Mouse (Mus musculus) kidney, embryonic 16.5 days (tissue): ENCODE data around the gene Hunk. TPM values are rescaled to one million over a fixed set of nuclear protein-coding genes. Genes with fewer than 3 reads are reported as not detected.

ENCODE experiments used
- ATAC-seq: fragments of 200-750 bp; cut with Nextera tagmentation; 2 replicates; pipeline ENCODE4 v1.8.0; 2017; ENCODE audit warnings: moderate TSS enrichment; ENCODE audit not compliant: low FRiP score, low TSS enrichment
- H3K27ac ChIP-seq: fragments of 300-500 bp; sonication (generic); 2 replicates; pipeline ENCODE4 v1.5.1; 2014; ENCODE audit warnings: low read length
- H3K27me3 ChIP-seq: fragments of 300-500 bp; sonication (generic); 2 replicates; pipeline ENCODE4 v1.6.1; 2014; ENCODE audit warnings: low read length, control low read depth, mixed read lengths; ENCODE audit not compliant: insufficient read depth
- H3K36me3 ChIP-seq: fragments of 300-500 bp; sonication (generic); 2 replicates; pipeline ENCODE4 v1.6.1; 2014; ENCODE audit warnings: low read length, control low read depth, mixed read lengths; ENCODE audit not compliant: insufficient read depth
- H3K4me1 ChIP-seq: fragments of 300-500 bp; sonication (generic); 2 replicates; pipeline ENCODE4 v1.6.1; 2014; ENCODE audit warnings: low read length, control low read depth, mixed read lengths; ENCODE audit not compliant: insufficient read depth
- H3K4me2 ChIP-seq: fragments of 300-500 bp; sonication (generic); replicated peaks from 2 replicates; pipeline ENCODE4 v1.6.1; 2014; ENCODE audit warnings: low read depth, low read length
- H3K4me3 ChIP-seq: fragments of 300-500 bp; sonication (generic); 2 replicates; pipeline ENCODE4 v1.5.1; 2014; ENCODE audit warnings: mild to moderate bottlenecking, low read length
- H3K9ac ChIP-seq: fragments of 300-500 bp; sonication (generic); replicated peaks from 2 replicates; pipeline ENCODE4 v1.6.1; 2014; ENCODE audit warnings: low read length
- H3K9me3 ChIP-seq: fragments of 300-500 bp; sonication (generic); 2 replicates; pipeline ENCODE4 v1.6.1; 2016; ENCODE audit warnings: low read length, control low read depth
- WGBS: fragments of 180-500 bp; shearing (Covaris S2); extraction: QIAGEN DNeasy Blood & Tissue Kit; methylation state at CpG from one replicate; pipeline ENCODE4 v1.1.7; 2014; 5-methylcytosine and 5-hydroxymethylcytosine counted together
- polyA plus RNA-seq: library from polyadenylated mRNA; unstranded; fragments of >200 nt; fragmentation: Nextera tagmentation; extraction: Ambion mirVana; gene quantifications from 2 replicates; pipeline ENCODE4 v1.2.1, GENCODE M21; 2015

Gene Hunk
- polyA plus RNA-seq, 1 experiment from 2014 or later, result 11.3 TPM

DNA sequence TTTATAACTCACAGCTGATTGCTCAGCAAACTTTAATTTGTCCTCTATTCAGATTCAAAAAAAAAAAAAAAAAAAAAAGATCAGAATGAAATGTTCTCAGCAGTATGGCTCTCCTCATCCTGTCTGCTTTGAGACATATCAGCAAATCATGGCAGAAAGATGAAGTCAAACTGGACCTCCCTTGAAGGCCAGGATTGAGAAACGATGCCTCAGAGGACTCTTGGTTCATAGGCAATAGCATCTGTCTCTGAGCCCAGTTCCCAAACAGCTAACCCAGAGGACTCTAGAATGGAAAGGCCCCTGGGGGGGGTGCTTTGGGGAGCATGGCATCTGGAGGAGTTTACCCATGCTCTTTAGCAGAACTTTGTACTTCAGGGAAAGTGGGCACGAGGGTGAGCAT is 119.9 kb downstream of the Hunk start:
- no peak overlapping the region for H3K9ac ChIP-seq
- no peaks in the 10 kb centered on the region for H3K27me3 ChIP-seq
- H3K4me3 ChIP-seq, result no peak overlapping the region
- H3K4me1 ChIP-seq, result no peaks in the 10 kb centered on the region
- H3K36me3 ChIP-seq, result no peaks in the 10 kb centered on the region
- 77% methylated on average over 2 of the region's 2 CpGs for WGBS
- no peak for ATAC-seq
- no peaks in the 10 kb centered on the region for H3K9me3 ChIP-seq
- no peak overlapping the region for H3K27ac ChIP-seq
- no peak overlapping the region for H3K4me2 ChIP-seq

DNA sequence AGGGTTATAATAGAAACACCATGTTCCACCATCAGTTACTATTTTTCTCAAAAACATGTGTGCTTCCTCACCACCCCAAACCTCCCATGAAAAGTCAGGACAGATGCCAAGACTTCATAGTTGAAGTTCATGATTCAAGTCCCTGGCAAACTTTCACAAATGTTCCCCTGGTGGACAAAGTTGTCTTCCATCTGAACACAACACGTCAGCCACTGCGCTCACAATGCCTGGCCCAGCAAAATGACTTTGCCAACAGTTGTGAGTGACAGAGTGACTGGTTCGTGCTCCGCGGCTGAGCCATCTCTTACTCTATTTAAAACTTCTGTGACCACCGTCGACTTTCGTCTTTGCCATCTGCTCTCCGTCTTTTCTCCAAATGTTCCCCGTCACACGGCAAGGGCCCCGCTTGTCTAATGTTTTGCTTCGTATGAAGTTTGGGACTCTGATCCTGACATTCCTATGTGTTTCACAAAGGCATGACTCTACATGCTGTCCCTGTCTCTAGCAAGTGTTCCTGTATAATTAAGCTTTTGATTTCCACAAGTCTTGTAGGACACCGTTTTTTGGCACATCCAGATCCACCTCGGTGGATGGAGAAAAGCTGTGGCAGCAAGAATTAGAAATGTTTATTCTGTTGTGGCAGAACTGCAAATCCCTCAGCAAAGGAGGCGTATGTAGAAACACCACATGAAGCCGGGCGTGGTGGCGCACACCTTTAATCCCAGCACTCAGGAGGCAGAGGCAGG is 125.9 kb downstream of the Hunk start:
- WGBS, result 77% methylated on average over 19 of the region's 19 CpGs
- H3K4me1 ChIP-seq, result no peaks in the 10 kb centered on the region
- H3K4me3 ChIP-seq, result no peak overlapping the region
- no peaks in the 10 kb centered on the region for H3K27me3 ChIP-seq
- H3K27ac ChIP-seq, result no peak overlapping the region; the same call in 1 of the 2 replicates
- H3K36me3 ChIP-seq, result no peaks in the 10 kb centered on the region
- no peak overlapping the region for H3K9ac ChIP-seq
- no peak for ATAC-seq
- no peaks in the 10 kb centered on the region for H3K9me3 ChIP-seq
- no peak overlapping the region for H3K4me2 ChIP-seq

DNA sequence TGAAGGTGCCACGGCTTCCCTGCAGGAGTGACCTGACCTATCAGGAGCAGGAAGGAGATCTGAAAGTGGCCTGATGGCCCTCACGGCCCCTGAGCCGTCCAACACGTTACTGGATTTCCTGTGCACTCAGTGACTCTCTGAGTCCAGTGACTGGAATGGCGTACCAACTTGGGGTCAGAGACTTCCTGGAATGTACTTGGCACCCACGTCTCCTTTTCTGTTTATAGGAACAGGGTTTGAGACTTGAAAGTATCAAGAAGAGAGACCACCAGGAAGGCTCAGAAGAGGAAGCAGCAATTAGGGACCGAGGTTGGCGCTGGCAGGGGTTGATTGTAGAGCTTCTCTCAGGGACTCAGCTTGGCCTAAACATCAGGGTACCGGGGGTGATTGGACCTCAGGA is 131.2 kb downstream of the Hunk start:
- whole genome bisulfite sequencing, result 46% methylated on average over 9 of the region's 9 CpGs
- Histone ChIP-seq H3K27me3 (no peaks in the 10 kb centered on the region), H3K27ac (no peak overlapping the region), H3K4me1 (peaks cover 14% of the 10 kb centered on the region; the same call in 1 of the 2 replicates), H3K36me3 (no peaks in the 10 kb centered on the region), H3K4me3 (no peak overlapping the region), H3K9me3 (peaks cover 4% of the 10 kb centered on the region; the same call in 1 of the 2 replicates), H3K9ac (no peak overlapping the region), H3K4me2 (no peak overlapping the region)
- ATAC-seq, result no peak

DNA sequence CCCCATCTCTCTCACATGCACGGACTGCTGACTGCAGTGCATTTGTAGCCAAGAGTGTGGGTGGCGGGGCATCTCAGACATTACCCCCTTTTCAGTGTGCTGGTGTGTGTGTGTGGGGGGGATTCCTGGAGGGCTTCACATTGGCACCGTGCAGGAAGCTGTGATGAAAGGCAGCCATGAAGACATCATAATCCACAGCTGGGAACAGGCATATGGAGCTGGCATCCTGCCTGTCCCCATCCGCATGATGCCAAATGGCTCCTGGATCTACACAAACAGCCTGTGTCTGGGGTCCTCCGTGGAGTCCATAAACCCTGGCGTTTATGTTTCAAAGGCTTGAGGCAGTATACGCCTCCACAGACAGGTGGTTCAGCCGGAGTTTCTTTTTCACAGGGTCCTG is 132.4 kb downstream of the Hunk start:
- Histone ChIP-seq H3K9me3 (peaks cover 4% of the 10 kb centered on the region; the same call in 1 of the 2 replicates), H3K36me3 (no peaks in the 10 kb centered on the region), H3K4me3 (no peak overlapping the region), H3K9ac (no peak overlapping the region), H3K27me3 (no peaks in the 10 kb centered on the region), H3K4me2 (no peak overlapping the region), H3K27ac (no peak overlapping the region), H3K4me1 (peaks cover 21% of the 10 kb centered on the region)
- no peak for ATAC-seq
- WGBS, result 51% methylated on average over 8 of the region's 8 CpGs

DNA sequence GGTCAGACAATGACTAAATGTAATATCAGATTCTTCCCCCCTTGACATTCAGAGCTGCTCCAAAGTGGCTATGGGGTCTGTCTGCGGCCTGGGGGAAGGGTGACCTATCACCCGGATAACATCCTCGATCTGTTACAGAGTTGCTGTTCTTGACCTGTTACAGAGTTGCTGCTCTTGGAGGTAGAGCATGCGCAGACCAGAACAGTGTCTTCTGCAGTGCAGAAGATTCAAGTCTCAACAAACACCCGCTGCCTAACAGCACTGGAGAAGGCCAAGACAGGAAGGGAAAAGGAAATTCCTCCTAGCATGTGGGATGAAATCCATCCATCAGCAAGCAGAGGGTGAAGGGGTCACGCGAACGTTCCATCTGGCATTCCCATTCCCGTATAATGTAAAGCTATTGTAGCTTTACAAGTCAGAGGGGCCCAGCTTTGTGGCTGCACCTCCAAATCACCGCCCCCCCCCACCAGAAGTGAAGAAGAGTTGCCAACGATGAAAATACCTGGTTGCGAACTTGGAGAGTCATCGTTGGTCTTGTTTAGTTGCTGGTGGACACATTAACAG is 133.0 kb downstream of the Hunk start:
- 58% methylated on average over 13 of the region's 13 CpGs for WGBS
- H3K9me3 ChIP-seq, result peaks cover 4% of the 10 kb centered on the region; the same call in 1 of the 2 replicates
- peaks cover 26% of the 10 kb centered on the region for H3K4me1 ChIP-seq

DNA sequence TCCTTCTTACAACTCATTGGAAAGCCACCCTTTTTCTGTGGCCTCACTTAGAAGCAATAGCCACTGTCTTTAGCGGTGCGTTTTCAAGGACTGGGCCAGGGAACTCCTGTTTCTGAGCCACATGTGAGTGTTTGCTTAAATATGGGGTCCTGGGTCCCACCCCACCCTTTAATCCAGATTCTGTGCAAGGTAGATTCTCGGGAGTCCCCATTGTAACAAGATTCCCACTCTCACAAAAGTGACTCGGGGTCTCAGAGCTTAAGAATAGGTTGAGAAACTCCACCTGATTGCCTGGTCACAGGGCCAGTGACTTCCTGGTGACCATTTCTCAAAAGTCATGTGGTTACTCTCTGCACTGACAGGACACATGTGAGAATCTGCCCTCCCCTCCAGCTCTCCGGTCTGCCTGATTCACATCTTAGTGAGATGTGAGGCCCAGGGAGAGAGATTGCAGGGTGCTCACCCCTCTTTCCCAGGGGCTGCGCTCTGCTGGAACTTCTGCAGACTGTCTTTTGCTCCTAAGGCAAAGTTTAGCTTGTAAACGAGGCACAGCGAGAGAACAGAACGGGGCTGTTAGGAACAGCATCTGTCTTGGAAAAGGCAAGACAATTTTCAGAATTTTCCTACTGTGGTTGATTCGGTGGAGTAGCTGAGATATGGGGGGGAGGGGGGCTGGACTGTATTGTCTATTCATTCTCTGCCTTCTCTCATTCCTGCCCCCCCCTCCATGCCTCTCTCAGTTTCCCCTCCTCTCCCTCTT is 135.6 kb downstream of the Hunk start:
- Histone ChIP-seq H3K9me3 (peaks cover 4% of the 10 kb centered on the region; the same call in 1 of the 2 replicates), H3K4me1 (peaks cover 26% of the 10 kb centered on the region), H3K27ac (no peak overlapping the region), H3K4me3 (no peak overlapping the region), H3K27me3 (no peaks in the 10 kb centered on the region), H3K36me3 (no peaks in the 10 kb centered on the region), H3K9ac (no peak overlapping the region), H3K4me2 (no peak overlapping the region)
- WGBS, result 26% methylated on average over 10 of the region's 10 CpGs
- no peak for ATAC-seq

More for the DNA sequence above, 133.0 kb downstream of the Hunk start:
- no peak overlapping the region for H3K9ac ChIP-seq
- H3K36me3 ChIP-seq, result no peaks in the 10 kb centered on the region
- no peak overlapping the region for H3K27ac ChIP-seq
- H3K4me3 ChIP-seq, result no peak overlapping the region
- no peaks in the 10 kb centered on the region for H3K27me3 ChIP-seq
- ATAC-seq, result no peak
- no peak overlapping the region for H3K4me2 ChIP-seq

DNA sequence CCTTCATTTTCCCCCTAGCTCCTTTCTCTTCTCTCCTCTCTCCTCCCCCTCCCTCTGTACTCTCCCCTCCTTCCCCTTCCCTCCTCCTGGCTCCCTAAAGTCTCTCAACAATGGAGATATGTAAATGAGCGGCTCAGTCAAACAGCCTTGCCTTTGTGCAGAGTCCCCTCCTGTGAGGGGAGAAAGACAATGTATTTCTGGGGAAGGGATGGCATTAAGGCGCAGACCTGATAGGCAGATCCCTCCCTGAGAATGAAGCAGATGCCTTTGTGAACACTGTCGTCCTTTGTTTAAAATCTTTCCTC is 136.1 kb downstream of the Hunk start:
- ATAC-seq, result no peak
- 52% methylated on average over 3 of the region's 3 CpGs for WGBS
- Histone ChIP-seq H3K4me1 (peaks cover 26% of the 10 kb centered on the region), H3K9me3 (peaks cover 4% of the 10 kb centered on the region; the same call in 1 of the 2 replicates), H3K4me2 (no peak overlapping the region), H3K4me3 (no peak overlapping the region), H3K27ac (no peak overlapping the region), H3K9ac (no peak overlapping the region), H3K36me3 (no peaks in the 10 kb centered on the region), H3K27me3 (no peaks in the 10 kb centered on the region)

DNA sequence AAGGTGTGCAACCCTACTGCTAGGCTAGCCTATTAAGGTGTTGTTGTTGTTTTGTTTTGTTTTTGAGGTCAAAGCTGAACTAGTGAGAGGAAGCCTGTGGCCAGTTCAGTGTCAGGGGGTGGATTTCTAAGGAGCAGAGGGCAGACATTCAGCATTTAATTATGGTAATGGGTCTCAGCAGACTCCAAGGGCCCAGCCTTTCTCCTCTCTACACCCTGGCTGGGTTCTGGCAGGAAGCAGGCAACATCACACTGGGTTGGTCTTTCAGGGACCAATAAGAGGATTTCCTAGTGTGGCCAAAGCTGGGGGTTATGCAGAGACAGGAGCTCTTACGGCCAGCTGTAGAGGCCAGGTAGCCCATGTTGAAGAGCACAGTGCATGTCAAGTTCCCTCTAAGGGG is 136.8 kb downstream of the Hunk start:
- Histone ChIP-seq H3K9me3 (peaks cover 4% of the 10 kb centered on the region; the same call in 1 of the 2 replicates), H3K4me3 (no peak overlapping the region), H3K27me3 (no peaks in the 10 kb centered on the region), H3K36me3 (no peaks in the 10 kb centered on the region), H3K4me2 (no peak overlapping the region), H3K4me1 (peaks cover 26% of the 10 kb centered on the region), H3K27ac (no peak overlapping the region), H3K9ac (no peak overlapping the region)
- WGBS, result 54% methylated on average over 1 of the region's 1 CpGs
- ATAC-seq, result no peak

DNA sequence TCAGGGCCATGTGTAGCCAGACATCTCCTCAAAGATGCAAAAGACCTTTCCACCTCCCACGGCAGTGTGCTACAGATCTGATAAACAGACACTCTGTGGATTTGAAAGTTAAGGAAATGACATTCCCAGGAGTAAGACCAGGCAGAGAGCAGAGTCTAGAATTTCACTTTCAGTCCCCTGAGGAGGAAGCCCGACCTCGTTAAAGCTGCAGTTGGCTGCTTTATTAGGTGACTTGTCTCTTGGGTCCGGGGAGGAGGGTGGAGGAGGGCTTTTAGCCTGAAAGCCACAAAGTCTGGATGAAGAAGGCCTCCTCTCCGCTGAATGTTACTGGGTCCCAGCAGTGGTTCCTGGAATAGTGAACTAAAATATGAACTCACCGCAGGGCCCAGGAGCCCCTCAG is 137.6 kb downstream of the Hunk start:
- Histone ChIP-seq H3K4me1 (peaks cover 23% of the 10 kb centered on the region), H3K4me3 (no peak overlapping the region), H3K9me3 (peaks cover 4% of the 10 kb centered on the region; the same call in 1 of the 2 replicates), H3K36me3 (no peaks in the 10 kb centered on the region), H3K9ac (no peak overlapping the region), H3K27me3 (no peaks in the 10 kb centered on the region), H3K4me2 (no peak overlapping the region), H3K27ac (peak overlapping the region; percentile 56)
- ATAC-seq, result peak; percentile 58; the same call in 1 of the 2 replicates
- 9% methylated on average over 6 of the region's 6 CpGs for WGBS
